Mouse (Mus musculus) myocyte (in vitro differentiated cells): Measurements from ENCODE around the gene Erbb3.
"Not testable (repeated sequence)": the region's sequence is repeated elsewhere in the genome, so short reads cannot be mapped to it uniquely, and the experiment has no call there.

Source experiments
- E2F4 ChIP-seq: IDR thresholded peaks from one replicate; pipeline ENCODE4 v1.6.1; 2011; ENCODE audit warnings: mild to moderate bottlenecking, control low read depth, moderate library complexity; ENCODE audit not compliant: insufficient read depth
- MAX ChIP-seq: IDR thresholded peaks from one replicate; pipeline ENCODE4 v1.6.1; 2011; ENCODE audit warnings: low read depth, mild to moderate bottlenecking, control low read depth
- MYOG ChIP-seq, 3 experiments: IDR thresholded peaks; one replicate each; pipeline ENCODE4 v1.6.1; 2011; ENCODE audit warnings: control low read depth in 2 of 3, low read depth in 2 of 3, mild to moderate bottlenecking in 2 of 3; ENCODE audit not compliant: insufficient read length in 2 of 3, control insufficient read depth in 1 of 3, insufficient read depth in 1 of 3
- POLR2A ChIP-seq: IDR thresholded peaks from one replicate; pipeline ENCODE4 v1.6.1; 2011; ENCODE audit warnings: low read depth, mild to moderate bottlenecking, control low read depth, moderate library complexity; ENCODE audit not compliant: insufficient read length
- SRF ChIP-seq: IDR thresholded peaks from one replicate; pipeline ENCODE4 v1.6.1; 2011; ENCODE audit warnings: low read depth; ENCODE audit not compliant: control insufficient read depth, insufficient read length
- USF1 ChIP-seq: IDR thresholded peaks from one replicate; pipeline ENCODE4 v1.6.1; 2011; ENCODE audit warnings: low read depth, mild to moderate bottlenecking, control low read depth, moderate library complexity

GRCm38 (mm10) chr10:128619148-128619547 is 29.7 kb upstream of the Erbb3 start:
- TF ChIP-seq MYOG (IDR thresholded peaks at IDR 0.05; ENCODE audit: control insufficient read depth in 1 of 3, insufficient read depth in 1 of 3, insufficient read length in 2 of 3, low read depth in 2 of 3); USF1; POLR2A; E2F4; SRF; MAX: not testable (repeated sequence)
